Mouse (Mus musculus): ENCODE measurements at regions not wholly inside any gene's neighbourhood (a gene's known extent, or its start where the extent isn't known, plus 50 kb on each side); places are given as distances from the start of the nearest gene placed in this dataset.

- DNase-seq (ENCODE audit: extremely low read depth, low read depth), result no peak
Observed at GRCm38 (mm10) chr8:118031406-118031805, 229.7 kb upstream of the Mphosph6 start.

- no peak for DNase-seq (ENCODE audit: extremely low read depth, low read depth)
Observed at GRCm38 (mm10) chr8:118028061-118028850, 226.5 kb upstream of the Mphosph6 start.

- DNase-seq (ENCODE audit: extremely low read depth, low read depth), result no peak
Observed at GRCm38 (mm10) chr8:118023451-118023850, 221.7 kb upstream of the Mphosph6 start.

GRCm38 (mm10) chr8:118021978-118022377, 220.2 kb upstream of the Mphosph6 start:
- no peak for DNase-seq (ENCODE audit: extremely low read depth, low read depth)

- DNase-seq (ENCODE audit: extremely low read depth, low read depth), result no peak
Observed at GRCm38 (mm10) chr8:118017261-118017660, 215.5 kb upstream of the Mphosph6 start.

- no peak for DNase-seq (ENCODE audit: extremely low read depth, low read depth)
Observed at GRCm38 (mm10) chr8:118005186-118005585, 203.4 kb upstream of the Mphosph6 start.

- no peak for DNase-seq (ENCODE audit: extremely low read depth, low read depth)
Observed at GRCm38 (mm10) chr8:118004391-118004851, 202.7 kb upstream of the Mphosph6 start.

- DNase-seq (ENCODE audit: extremely low read depth, low read depth), result no peak
Observed at GRCm38 (mm10) chr8:118001138-118001537, 199.4 kb upstream of the Mphosph6 start.

- no peak for DNase-seq (ENCODE audit: extremely low read depth, low read depth)
Observed at GRCm38 (mm10) chr8:117991826-117992225, 190.1 kb upstream of the Mphosph6 start.

- no peak for DNase-seq (ENCODE audit: extremely low read depth, low read depth)
Observed at GRCm38 (mm10) chr8:117988781-117989180, 187.0 kb upstream of the Mphosph6 start.

GRCm38 (mm10) chr8:117968306-117968705, 166.6 kb upstream of the Mphosph6 start:
- no peak for DNase-seq (ENCODE audit: extremely low read depth, low read depth)

GRCm38 (mm10) chr8:117966556-117966955, 164.8 kb upstream of the Mphosph6 start:
- no peak for DNase-seq (ENCODE audit: extremely low read depth, low read depth)

- DNase-seq (ENCODE audit: extremely low read depth, low read depth), result no peak
Observed at GRCm38 (mm10) chr8:117963426-117963825, 161.7 kb upstream of the Mphosph6 start.

GRCm38 (mm10) chr8:117962666-117963065, 160.9 kb upstream of the Mphosph6 start:
- DNase-seq (ENCODE audit: extremely low read depth, low read depth), result no peak

- no peak for DNase-seq (ENCODE audit: extremely low read depth, low read depth)
Observed at GRCm38 (mm10) chr8:117959501-117959900, 157.8 kb upstream of the Mphosph6 start.

GRCm38 (mm10) chr8:117958914-117959313, 157.2 kb upstream of the Mphosph6 start:
- DNase-seq (ENCODE audit: extremely low read depth, low read depth), result no peak

GRCm38 (mm10) chr8:117951656-117952055, 149.9 kb upstream of the Mphosph6 start:
- DNase-seq (ENCODE audit: extremely low read depth, low read depth), result no peak

GRCm38 (mm10) chr8:117946540-117946939, 144.8 kb upstream of the Mphosph6 start:
- DNase-seq (ENCODE audit: extremely low read depth, low read depth), result no peak

GRCm38 (mm10) chr8:117934566-117935094, 132.9 kb upstream of the Mphosph6 start:
- no peak for DNase-seq (ENCODE audit: extremely low read depth, low read depth)

- DNase-seq (ENCODE audit: extremely low read depth, low read depth), result no peak
Observed at GRCm38 (mm10) chr8:117930687-117931086, 128.9 kb upstream of the Mphosph6 start.

- DNase-seq (ENCODE audit: extremely low read depth, low read depth), result no peak
Observed at GRCm38 (mm10) chr8:117929606-117930005, 127.9 kb upstream of the Mphosph6 start.

GRCm38 (mm10) chr8:117923296-117923695, 121.6 kb upstream of the Mphosph6 start:
- DNase-seq (ENCODE audit: extremely low read depth, low read depth), result no peak

GRCm38 (mm10) chr8:117903052-117903451, 101.3 kb upstream of the Mphosph6 start:
- no peak for DNase-seq (ENCODE audit: extremely low read depth, low read depth)

Measured in MEL-GATA-1-ER (cell line).